Mouse (Mus musculus) myocyte (in vitro differentiated cells): Measurements from ENCODE around the gene Sepsecs.

Source experiments
- MYOD1 ChIP-seq, 3 experiments: IDR thresholded peaks; one replicate each; pipeline ENCODE4 v1.6.1; 2011; ENCODE audit warnings: control low read depth in 2 of 3, low read depth in 2 of 3, mild to moderate bottlenecking in 2 of 3, moderate library complexity in 1 of 3; ENCODE audit not compliant: insufficient read length in 2 of 3, control insufficient read depth in 1 of 3
- MYOG ChIP-seq, 3 experiments: IDR thresholded peaks; one replicate each; pipeline ENCODE4 v1.6.1; 2011; ENCODE audit warnings: control low read depth in 2 of 3, low read depth in 2 of 3, mild to moderate bottlenecking in 2 of 3; ENCODE audit not compliant: insufficient read length in 2 of 3, control insufficient read depth in 1 of 3, insufficient read depth in 1 of 3
- POLR2A ChIP-seq: IDR thresholded peaks from one replicate; pipeline ENCODE4 v1.6.1; 2011; ENCODE audit warnings: low read depth, mild to moderate bottlenecking, control low read depth, moderate library complexity; ENCODE audit not compliant: insufficient read length
- SRF ChIP-seq: IDR thresholded peaks from one replicate; pipeline ENCODE4 v1.6.1; 2011; ENCODE audit warnings: low read depth; ENCODE audit not compliant: control insufficient read depth, insufficient read length
- TCF12 ChIP-seq: IDR thresholded peaks from one replicate; pipeline ENCODE4 v1.6.1; 2011; ENCODE audit warnings: mild to moderate bottlenecking, control low read depth; ENCODE audit not compliant: poor library complexity, insufficient read depth, severe bottlenecking
- USF1 ChIP-seq: IDR thresholded peaks from one replicate; pipeline ENCODE4 v1.6.1; 2011; ENCODE audit warnings: low read depth, mild to moderate bottlenecking, control low read depth, moderate library complexity

- TF ChIP-seq MYOG (IDR thresholded peaks at IDR 0.05; ENCODE audit: control insufficient read depth in 1 of 3, insufficient read depth in 1 of 3, insufficient read length in 2 of 3, low read depth in 2 of 3), result no peak
- TF ChIP-seq POLR2A, result no peak
- TF ChIP-seq MYOD1 (IDR thresholded peaks at IDR 0.05; ENCODE audit: control insufficient read depth in 1 of 3, insufficient read length in 2 of 3, low read depth in 2 of 3), result no peak
- TF ChIP-seq TCF12, result no peak
- TF ChIP-seq SRF, result no peak
- no peak for TF ChIP-seq USF1
Measured at GRCm38 (mm10) chr5:52638006-52638405, 31.5 kb downstream of the Sepsecs start.
